Mouse (Mus musculus) neural tube, embryonic 10.5 days (tissue): ENCODE measurements around the gene Rapgef5.

Experiments
- DNase-seq: peaks from one replicate; pipeline ENCODE4 v3.0.0-alpha.2; 2017; ENCODE audit warnings: low spot score; ENCODE audit errors: extremely low spot score

Rapgef5 gene

DNA sequence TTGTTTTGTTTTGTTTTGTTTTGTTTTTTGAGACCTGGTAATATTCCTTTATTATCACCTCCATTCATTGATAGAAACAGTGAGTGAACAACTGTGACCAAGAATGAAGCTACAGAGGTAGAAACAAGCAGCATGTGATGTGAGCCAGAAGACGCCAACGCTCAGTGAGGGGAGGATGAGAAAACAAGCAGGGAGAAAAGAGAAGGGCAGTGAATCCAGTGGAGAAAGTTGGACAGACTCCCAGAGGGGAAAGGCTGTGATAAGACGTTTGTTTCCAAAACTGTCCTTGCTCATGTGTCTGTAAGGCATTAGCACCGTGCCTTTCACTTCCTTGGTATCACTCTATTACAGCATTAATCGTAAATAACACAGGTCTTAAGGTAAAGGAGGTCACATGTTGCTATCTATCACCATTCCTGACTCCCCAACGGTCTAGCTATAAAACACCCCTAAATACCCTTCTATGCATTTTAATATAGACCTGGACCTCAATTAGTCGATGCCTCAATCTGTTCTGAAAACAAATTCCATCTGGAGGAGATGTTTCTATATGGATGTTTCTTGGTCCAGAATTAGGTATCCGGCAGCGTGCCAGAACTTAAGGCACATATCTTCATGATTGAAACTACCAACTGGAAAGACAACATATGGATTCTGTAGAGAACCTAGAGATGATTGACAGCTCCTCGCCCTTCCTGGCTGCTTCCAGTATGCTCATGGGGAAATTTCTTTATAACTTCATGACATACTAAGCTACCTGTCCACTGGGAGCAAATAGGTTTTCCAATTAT lies 153.5 kb downstream of the Rapgef5 start:
- no peak for DNase-seq

DNA sequence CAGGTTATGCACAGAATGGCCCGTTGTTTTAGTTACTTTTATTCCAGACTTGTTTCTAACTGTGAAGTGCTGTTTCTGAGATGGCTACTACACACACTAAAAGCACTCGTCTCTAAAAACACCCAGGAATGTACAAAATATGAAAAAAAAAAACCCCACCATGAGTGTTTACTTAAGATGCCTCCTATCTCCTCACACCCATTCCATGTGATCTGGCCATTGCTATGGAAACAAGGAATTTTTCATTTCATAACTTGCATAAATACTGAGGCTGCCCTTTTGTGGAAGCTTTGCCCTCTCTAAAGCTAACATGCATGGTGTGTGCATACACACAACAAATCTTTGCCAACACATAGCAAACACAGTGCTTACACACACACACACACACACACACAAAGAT lies 156.9 kb downstream of the Rapgef5 start:
- DNase-seq: no peak

DNA sequence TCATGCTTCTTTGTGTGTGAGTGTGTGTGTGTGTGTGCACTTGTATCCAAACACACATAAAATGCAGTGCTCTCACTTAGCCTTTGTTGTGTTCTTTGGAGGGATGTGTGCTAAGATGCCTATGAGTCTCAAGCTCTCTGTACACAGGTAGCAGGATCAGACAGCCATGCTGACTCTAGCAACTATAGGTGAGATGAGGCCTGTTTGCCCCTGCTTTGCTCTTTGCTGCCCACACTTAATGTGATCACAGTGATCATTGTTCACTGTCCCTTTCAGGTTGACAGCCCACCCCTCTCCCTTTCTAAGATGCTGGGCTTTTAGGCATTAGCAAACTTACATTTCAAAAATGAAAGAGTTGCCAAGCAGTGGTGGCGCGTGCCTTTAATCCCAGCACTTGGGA lies 158.2 kb downstream of the Rapgef5 start:
- no peak for DNase-seq

DNA sequence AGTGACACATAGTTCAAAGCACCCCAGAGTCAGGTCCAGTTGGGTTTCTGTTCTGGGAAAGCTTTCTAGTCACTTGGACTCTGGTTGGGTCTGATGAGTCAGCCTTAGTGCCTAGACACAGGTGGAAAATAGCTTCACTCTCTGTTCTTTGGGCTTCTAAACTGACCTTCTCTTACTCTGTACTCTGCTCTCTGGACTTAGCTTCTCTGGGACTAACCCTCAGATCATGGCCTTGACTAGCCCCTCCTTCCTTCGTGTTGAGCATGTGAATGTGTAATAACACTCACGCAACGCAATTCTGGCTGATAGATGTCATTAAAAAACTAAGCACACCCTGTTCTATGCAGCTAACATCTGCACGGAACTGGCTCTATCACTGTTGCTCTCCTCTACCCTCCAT lies 160.0 kb downstream of the Rapgef5 start:
- DNase-seq: no peak

DNA sequence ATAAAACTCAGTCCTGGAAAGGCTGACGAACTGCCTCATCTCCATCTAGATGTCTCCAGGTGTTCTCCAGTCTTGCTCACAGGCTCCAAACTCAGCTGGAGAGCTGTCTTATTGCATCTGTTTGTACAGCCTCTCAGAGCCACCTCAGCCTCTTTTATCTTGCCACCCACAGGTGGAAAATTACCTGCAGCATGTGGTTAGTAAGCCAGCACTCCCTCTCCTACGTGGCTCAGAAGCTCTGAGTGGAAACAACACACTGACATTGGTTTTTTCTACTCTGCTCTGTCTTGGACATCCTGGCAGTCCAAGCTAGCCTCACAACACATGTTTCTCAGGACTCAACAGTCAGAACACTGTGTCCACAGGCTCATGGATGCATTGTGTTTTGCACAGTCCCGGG lies 162.6 kb downstream of the Rapgef5 start:
- DNase-seq: no peak

DNA sequence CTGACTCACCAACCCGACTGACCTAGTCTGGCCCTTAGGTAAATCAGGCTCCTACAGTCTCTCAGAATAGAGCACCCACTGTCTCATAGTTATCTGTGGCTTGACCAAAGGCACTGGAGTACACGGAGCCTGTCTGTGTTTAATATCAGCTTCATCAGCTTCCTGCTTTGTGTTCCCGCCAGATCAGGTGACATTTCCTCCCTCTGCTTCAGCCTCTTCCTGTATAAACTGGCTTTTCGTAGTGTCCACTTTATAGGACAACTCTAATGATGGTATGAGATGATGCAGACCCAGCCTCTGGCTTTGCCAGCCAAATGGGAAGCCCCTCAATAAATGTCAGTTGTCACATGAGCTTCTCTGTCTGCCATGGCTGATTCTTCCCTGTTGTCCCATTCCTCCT lies 163.5 kb downstream of the Rapgef5 start:
- DNase-seq: no peak

DNA sequence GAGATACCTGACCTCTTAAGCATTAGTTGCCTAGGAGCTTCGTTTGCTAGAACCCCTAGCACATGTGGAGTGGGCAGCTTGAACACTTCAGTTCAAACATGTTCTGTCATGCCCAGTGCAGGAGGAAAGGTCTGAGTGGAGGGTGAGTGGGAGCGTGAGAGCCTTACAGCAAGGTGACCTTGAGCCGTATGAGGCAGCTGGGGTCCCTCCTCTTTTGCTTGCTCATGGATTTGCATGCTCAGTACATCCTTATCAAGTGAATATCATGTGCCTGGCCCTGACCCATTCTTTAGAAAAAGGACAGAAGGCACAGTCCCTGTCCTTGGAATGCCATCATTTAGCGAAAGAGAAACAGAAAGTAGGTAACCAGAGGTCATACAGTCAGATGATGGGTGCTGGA lies 165.0 kb downstream of the Rapgef5 start:
- DNase-seq: no peak

DNA sequence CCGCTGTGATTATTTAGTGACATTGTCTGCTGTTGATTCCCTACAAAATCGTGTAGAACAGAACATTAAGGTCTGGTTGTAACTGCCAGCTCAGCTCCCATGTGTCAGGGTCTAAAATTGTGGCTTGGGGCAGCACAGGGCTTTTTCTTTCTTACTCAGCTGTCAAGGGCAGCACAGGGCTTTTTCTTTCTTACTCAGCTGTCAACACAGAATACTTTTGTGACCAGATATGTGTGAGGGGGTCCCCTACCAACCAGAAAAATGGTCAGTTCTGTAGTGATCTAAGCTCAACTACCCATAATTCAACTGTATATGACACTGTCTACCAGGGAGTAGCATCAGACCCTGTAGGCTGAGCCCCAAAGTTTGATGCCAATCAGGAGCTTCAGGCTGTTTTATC lies 167.1 kb downstream of the Rapgef5 start:
- DNase-seq: no peak

DNA sequence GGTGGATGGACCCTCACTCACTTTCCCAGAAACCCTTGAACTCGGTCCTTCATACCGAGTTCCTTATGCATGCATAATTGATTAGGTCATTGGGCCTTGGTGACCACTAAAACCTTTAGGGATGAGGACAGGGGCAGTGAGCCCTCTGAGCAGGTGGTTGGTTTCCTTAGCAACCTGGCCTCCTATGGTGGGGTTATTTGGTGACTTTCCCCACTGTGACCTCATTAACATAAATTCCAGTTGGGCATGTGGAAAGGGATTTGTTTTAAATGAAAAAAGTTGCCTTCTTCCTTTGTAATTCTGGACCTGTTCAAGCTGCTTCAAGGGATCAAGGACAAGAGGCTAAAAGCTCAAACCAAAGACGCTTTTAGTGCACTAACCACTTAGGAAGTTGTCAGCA lies 167.7 kb downstream of the Rapgef5 start:
- DNase-seq: no peak

DNA sequence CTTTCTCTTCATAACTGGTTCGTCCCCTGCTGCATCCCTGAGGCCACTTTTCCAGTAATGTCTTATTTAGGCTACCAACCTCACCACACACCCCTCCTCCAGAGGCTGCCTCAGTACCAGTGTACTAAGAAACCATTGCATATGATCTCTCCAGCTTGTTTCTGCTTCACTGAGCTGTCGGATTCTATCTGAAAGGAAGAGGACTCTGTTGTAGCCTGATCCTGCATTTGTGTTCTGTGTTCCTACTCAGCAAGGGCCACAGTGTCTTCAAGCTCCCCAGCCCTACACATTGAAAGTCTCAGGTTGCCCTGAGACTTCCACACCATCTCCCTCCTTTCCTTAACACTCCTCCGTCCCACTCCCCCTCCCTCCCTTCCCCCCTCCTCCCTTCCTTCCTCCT lies 168.5 kb downstream of the Rapgef5 start:
- no peak for DNase-seq

DNA sequence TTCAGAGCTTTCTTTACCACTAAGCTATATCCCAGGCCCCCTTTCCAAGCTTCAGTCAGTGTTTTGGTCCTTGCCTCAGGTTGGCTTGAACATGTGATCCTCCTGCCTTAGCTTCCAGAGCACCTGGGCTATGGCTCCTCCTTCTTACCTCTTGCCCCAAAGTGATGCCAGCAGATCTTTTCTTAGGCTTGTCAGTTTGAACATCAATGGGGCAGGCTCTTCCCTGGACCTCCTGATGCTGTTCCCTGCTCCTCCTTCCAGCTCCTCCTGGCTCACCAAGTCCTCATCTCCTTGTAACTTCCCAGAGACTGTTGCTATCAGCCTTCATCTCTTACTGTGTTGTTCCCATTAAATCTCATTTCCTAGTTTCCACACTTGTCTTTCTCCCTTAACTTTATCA lies 169.1 kb downstream of the Rapgef5 start:
- DNase-seq: no peak

DNA sequence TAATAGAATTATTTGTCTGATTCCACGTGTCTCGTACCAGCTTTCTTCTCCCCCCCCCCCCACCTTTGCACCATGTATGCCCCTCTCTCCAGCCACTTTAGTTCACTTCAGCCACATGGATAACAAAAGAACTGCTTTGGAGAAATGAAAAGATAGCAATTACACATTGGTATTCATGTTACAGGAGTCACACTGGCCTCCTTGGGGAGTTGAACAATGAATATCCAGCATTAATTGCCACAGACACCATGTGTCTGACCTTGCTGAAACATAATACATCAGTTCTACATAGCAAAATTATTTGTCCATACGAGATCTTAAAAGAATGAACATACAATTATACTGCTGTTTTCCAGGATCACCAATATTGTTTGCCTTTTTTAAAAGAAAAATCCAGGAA lies 170.5 kb downstream of the Rapgef5 start:
- no peak for DNase-seq

DNA sequence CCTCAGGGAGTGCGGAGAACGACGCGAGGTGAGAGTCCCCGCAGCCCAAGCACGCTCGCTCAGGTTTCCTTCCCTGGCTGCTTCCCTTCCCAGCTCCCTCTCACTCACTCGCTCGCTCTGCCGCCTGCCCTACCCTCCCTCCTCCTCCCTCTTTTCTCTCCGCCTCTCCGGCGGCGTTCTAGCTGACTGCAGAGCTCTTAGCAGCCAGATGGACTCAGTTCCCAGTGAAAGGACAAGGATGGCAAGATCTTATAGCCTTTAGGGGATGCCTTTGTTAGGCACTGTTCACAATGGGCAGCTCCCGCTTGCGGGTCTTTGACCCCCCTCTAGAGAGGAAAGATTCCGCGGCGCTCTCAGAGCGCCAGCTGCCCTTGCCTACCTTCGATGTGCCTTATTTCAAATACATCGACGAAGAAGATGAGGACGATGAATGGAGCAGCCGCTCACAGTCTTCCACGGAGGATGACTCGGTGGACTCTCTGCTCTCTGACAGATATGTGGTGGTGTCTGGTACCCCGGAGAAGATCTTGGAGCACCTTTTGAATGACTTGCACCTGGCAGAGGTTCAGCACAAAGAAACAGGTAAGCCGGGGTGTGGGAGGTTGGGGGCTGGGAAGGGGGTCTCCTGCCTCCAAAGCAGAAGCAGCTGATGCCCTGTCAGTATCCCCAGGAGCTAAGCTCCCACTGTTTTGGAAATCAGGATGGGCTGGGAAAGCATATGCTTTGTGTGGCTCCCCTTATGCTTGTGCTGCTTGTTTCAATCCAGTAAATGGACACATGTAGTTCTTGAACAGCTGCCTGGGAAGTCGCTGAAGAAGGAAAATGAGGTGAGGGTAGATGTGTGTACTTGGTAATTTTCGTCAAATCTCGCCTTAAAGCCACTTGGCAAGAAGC lies 172.6 kb downstream of the Rapgef5 start:
- DNase-seq: peak; percentile 76

DNA sequence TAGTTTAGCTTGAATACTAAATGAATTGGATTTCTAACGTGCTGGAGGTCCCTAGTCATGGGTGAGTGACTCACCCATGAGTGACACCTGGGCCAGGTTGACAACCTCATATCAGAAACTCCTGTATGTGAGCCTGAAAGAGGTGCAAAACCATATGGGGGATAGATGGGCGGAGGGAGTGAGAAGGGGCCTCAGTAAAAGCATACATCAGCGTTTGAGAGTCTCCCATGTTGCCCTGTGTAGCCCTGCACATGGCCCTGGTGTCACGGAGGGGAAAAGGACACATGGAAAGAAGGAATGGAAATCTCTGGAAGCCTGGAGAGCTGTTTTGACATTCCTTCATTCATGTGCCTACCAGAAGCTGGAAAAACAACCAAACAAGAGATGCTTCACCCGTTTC lies 175.1 kb downstream of the Rapgef5 start:
- DNase-seq: no peak

DNA sequence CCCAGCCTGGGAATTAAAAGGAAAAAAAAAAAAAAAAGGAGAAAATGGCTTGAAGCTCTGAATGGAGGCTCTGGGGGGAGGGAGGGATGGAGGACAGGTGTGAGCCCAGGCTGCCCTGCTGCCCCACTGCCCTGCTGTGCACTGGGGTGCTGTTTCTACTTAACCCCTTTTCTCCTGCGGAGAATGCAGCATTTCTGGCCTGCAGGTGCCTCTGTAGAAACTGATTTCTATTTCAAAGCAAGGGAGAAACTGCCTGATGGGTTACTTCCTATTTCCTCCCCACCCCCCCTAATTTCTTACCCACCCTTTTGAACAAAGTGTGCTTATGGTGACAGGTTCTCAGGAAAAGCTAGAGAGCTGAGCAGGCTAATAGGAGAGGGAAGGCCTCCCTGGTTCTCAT lies 176.5 kb downstream of the Rapgef5 start:
- DNase-seq: no peak

DNA sequence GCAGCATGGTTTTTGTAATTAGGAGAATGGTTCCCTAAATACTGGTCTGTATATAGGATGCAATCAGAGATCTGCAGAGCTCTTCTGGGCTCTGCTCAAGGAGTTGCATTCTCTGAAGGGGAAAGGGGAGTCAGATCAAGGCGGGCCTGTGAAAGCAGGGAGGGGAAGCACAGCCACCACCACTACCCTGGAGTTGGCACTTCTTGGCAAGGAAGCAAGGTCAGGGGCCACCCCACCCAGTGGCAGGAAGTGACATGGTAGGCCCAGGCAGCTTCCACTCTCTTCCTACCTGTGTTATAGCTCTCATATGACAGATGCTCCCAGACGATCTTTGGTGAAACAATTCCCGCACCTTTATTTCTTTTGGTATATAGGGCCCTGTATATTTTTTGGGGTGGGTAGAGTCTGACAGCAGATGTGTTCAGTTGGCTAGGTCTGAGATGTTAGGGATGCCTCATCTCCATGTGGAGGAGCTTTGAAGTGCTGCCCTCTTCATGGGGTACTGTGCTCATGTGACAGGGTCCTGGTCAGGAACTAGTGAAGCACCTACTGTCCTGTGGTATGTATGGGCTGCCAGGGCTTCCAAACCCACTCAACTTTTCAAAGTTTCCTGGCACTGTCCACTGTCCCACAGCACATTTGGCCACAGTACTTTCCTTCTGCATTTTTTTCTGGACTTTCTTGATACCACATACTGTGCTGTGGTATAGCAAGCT lies 183.8 kb downstream of the Rapgef5 start:
- no peak for DNase-seq

DNA sequence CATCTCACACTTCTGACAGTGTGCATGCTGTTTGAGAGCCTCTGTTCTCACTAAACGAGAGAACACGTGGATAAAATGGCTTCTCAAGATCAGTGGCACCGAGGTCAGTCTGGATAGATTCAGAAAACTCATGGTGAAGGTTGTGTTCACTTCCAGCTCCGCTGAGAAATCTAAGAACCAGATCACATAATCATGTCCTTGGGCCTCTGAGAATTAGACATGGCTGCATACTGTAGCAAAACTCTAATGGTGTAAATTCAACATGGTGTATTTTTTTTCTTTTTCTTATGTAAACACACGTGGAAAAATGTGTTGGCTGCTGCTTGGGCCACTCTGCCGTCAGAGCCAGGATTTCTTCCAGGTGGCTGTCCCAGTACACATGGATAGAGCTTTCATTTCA lies 184.6 kb downstream of the Rapgef5 start:
- no peak for DNase-seq

DNA sequence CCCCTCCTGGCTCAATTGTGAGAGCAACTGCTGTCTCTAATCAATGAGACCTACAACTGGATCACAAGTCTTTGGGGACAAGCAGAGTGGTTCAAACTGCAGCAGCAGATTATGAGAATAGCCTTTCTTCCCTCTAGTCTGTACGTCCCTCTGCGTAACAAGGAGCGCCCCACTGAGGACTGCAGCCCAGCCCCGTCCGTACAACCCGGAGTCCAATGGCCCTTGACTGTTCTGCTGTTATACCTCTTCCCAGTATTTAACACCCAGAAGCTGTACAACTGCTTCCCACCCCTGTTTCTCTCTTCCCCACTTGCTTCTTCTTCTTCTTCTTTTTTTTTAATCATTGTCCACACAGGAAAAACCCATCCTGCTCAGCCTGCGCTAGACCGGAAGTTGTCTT lies 186.0 kb downstream of the Rapgef5 start:
- no peak for DNase-seq

DNA sequence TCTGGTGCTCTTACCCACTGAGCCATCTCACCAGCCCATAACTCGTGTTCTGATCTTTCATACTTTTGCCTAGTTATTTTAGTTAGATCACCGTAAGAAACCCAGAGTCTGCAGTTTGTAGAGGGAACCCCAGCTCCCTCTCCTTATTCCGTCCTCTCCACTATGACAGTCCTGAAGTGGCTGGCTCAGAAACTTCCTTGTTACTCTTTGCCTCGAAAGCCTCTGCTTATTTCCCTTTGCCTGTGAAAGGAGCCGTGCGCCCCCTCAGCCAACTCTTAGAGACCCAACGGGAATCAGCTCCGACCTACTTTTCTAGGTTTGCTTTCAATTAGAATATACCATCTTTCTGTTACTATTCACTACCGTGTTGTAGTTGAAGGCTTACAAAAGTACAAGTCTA lies 186.6 kb downstream of the Rapgef5 start:
- DNase-seq: no peak

DNA sequence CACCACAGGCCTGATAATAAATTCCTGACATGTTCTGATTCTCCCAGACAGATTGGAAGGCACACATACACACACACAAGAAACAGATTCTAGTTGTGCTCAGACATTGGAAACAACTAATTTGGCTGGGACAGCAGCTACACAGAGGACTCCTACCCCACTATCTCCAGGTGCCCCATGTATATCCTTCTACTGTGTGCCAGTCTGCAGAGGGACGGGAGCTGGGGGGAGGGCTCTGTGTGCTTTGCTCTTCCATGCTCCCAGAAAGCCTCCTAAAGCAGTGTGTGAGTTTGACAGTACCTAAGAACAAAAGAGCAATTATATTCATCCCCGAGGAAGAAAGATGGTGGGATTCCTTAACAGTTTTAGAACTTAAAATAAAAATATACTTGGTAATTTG lies 187.1 kb downstream of the Rapgef5 start:
- no peak for DNase-seq

DNA sequence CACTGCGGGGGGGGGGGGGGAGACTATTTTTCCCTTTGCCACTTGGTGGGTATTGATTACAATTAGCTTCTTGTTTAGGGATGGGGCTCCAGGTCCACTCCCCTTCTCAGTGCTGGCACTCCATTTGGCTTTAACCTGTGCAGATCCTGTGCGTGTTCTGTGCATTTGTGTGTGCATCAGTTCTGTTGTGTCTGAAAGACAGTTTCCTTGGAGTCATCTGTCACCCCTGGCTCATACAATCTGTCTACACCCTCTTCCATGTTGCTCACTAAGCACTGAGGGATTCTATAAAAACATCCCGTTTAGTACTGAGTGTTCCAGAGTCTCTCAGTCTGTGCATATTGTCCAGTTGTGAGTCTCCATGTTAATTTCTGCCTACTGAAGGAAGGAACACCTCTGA lies 189.0 kb downstream of the Rapgef5 start:
- no peak for DNase-seq

DNA sequence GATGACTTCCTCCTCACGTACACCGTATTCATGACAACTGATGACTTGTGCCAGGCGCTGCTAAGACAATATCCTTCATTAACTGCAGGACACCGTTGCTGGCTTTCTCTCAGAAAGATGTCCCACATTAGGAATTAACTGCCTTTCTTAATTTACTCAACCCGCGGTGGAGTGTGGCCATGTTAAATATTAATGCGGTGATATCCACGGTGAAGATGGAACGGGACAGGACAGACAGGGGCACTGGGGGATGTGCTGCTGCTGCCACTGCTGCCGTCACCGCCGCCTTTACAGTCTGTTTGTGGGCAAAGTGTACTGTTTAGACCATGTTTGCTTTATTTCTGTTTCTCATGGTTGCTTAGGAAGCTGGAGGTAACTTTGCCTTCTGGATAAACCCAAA lies 193.0 kb downstream of the Rapgef5 start:
- no peak for DNase-seq
